Mouse (Mus musculus) neutrophil, adult 5-6 weeks (primary cell): ENCODE data around the gene Dlgap1. TPM values are rescaled to one million over a fixed set of nuclear protein-coding genes. Genes with fewer than 3 reads are reported as not detected.

Experiments used
- ATAC-seq: fragments of 151-379, 151-347 bp; 2 replicates; pipeline ENCODE4 v1.8.0; 2017; ENCODE audit warnings: mild to moderate bottlenecking, moderate TSS enrichment; ENCODE audit not compliant: insufficient number of reproducible peaks, poor library complexity, low FRiP score, severe bottlenecking; ENCODE audit errors: extremely low read depth
- total RNA-seq: library from RNA; stranded (forward); fragments of 200-1000 nt; gene quantifications from 2 replicates; pipeline ENCODE4 v1.2.3, GENCODE M21; 2017

Dlgap1 gene
- total RNA-seq, 1 experiment from 2014 or later, result not detected

GRCm38 (mm10) chr17:70498256-70498655 lies 529.4 kb downstream of the Dlgap1 start:
- ATAC-seq, result no peak

GRCm38 (mm10) chr17:70501933-70502332 lies 533.1 kb downstream of the Dlgap1 start:
- ATAC-seq, result no peak

GRCm38 (mm10) chr17:70507759-70508158 lies 538.9 kb downstream of the Dlgap1 start:
- no peak for ATAC-seq

GRCm38 (mm10) chr17:70510441-70510840 lies 541.6 kb downstream of the Dlgap1 start:
- no peak for ATAC-seq

- ATAC-seq, result no peak
These were observed 542.5 kb downstream of the Dlgap1 start for GRCm38 (mm10) chr17:70511401-70511800.

- no peak for ATAC-seq
These were observed 544.9 kb downstream of the Dlgap1 start for GRCm38 (mm10) chr17:70513736-70514135.

GRCm38 (mm10) chr17:70516506-70516905 lies 547.6 kb downstream of the Dlgap1 start:
- no peak for ATAC-seq

GRCm38 (mm10) chr17:70517333-70517732 lies 548.5 kb downstream of the Dlgap1 start:
- ATAC-seq, result no peak

- no peak for ATAC-seq
These were observed 552.4 kb downstream of the Dlgap1 start for GRCm38 (mm10) chr17:70521058-70521851.

GRCm38 (mm10) chr17:70521971-70522370 lies 553.1 kb downstream of the Dlgap1 start:
- ATAC-seq, result no peak

GRCm38 (mm10) chr17:70525990-70526389 lies 557.1 kb downstream of the Dlgap1 start:
- ATAC-seq, result no peak

GRCm38 (mm10) chr17:70527101-70527500 lies 558.2 kb downstream of the Dlgap1 start:
- peak; percentile 44; the same call in 1 of the 2 replicates for ATAC-seq

- no peak for ATAC-seq
These were observed 559.6 kb downstream of the Dlgap1 start for GRCm38 (mm10) chr17:70528196-70529187.

GRCm38 (mm10) chr17:70534321-70534720 lies 565.4 kb downstream of the Dlgap1 start:
- ATAC-seq, result no peak

GRCm38 (mm10) chr17:70541816-70542215 lies 572.9 kb downstream of the Dlgap1 start:
- ATAC-seq, result no peak

GRCm38 (mm10) chr17:70550793-70551192 lies 581.9 kb downstream of the Dlgap1 start:
- no peak for ATAC-seq

- ATAC-seq, result no peak
These were observed 592.7 kb downstream of the Dlgap1 start for GRCm38 (mm10) chr17:70561547-70561946.

- ATAC-seq, result no peak
These were observed 602.0 kb downstream of the Dlgap1 start for GRCm38 (mm10) chr17:70570848-70571247.

GRCm38 (mm10) chr17:70583042-70583441 lies 614.2 kb downstream of the Dlgap1 start:
- no peak for ATAC-seq
